Mouse (Mus musculus): ENCODE results near the gene Fsip1. TPM values are rescaled to one million over a fixed set of nuclear protein-coding genes. Genes with fewer than 3 reads are reported as not detected.

The Fsip1 gene
- polyA plus RNA-seq, 1 experiment, result 29.8 TPM

GRCm38 (mm10) chr2:118228486-118229079, 28.2 kb downstream of the Fsip1 start:
- Histone ChIP-seq H3K4me1 (ENCODE audit: control insufficient read depth, insufficient read depth, low read length) (no peaks in the 10 kb centered on the region), H3K4me3 (ENCODE audit: control insufficient read depth, low read depth, low read length) (no peak overlapping the region), H3K36me3 (ENCODE audit: control insufficient read depth, insufficient read depth, low read length) (no peaks in the 10 kb centered on the region), H3K27ac (ENCODE audit: control insufficient read depth, insufficient read depth, low read depth, low read length) (no peak overlapping the region), H3K27me3 (ENCODE audit: control insufficient read depth, insufficient read depth, low read length) (no peaks in the 10 kb centered on the region)
- TF ChIP-seq CTCF (IDR thresholded peaks at IDR 0.05; ENCODE audit: control insufficient read depth, insufficient read depth, insufficient replicate concordance, low read depth, low read length) (no peak), POLR2A (IDR thresholded peaks at IDR 0.05; ENCODE audit: control insufficient read depth, low read depth, low read length) (no peak)

- TF ChIP-seq POLR2A (IDR thresholded peaks at IDR 0.05; ENCODE audit: control insufficient read depth, low read depth, low read length), result no peak
- no peak for TF ChIP-seq CTCF (IDR thresholded peaks at IDR 0.05; ENCODE audit: control insufficient read depth, insufficient read depth, insufficient replicate concordance, low read depth, low read length)
- no peaks in the 10 kb centered on the region for H3K36me3 ChIP-seq (ENCODE audit: control insufficient read depth, insufficient read depth, low read length)
- H3K4me3 ChIP-seq (ENCODE audit: control insufficient read depth, low read depth, low read length), result no peak overlapping the region
- H3K27ac ChIP-seq (ENCODE audit: control insufficient read depth, insufficient read depth, low read depth, low read length), result no peak overlapping the region
- H3K27me3 ChIP-seq (ENCODE audit: control insufficient read depth, insufficient read depth, low read length), result no peaks in the 10 kb centered on the region
- H3K4me1 ChIP-seq (ENCODE audit: control insufficient read depth, insufficient read depth, low read length), result no peaks in the 10 kb centered on the region
These were observed 31.3 kb downstream of the Fsip1 start for GRCm38 (mm10) chr2:118225316-118226041.

GRCm38 (mm10) chr2:118217993-118218595, 38.7 kb downstream of the Fsip1 start:
- no peak overlapping the region for H3K4me3 ChIP-seq (ENCODE audit: control insufficient read depth, low read depth, low read length)
- no peaks in the 10 kb centered on the region for H3K4me1 ChIP-seq (ENCODE audit: control insufficient read depth, insufficient read depth, low read length)
- TF ChIP-seq CTCF (IDR thresholded peaks at IDR 0.05; ENCODE audit: control insufficient read depth, insufficient read depth, insufficient replicate concordance, low read depth, low read length) (no peak), POLR2A (IDR thresholded peaks at IDR 0.05; ENCODE audit: control insufficient read depth, low read depth, low read length) (no peak)
- no peak overlapping the region for H3K27ac ChIP-seq (ENCODE audit: control insufficient read depth, insufficient read depth, low read depth, low read length)
- H3K36me3 ChIP-seq (ENCODE audit: control insufficient read depth, insufficient read depth, low read length), result no peaks in the 10 kb centered on the region
- H3K27me3 ChIP-seq (ENCODE audit: control insufficient read depth, insufficient read depth, low read length), result no peaks in the 10 kb centered on the region

DNA sequence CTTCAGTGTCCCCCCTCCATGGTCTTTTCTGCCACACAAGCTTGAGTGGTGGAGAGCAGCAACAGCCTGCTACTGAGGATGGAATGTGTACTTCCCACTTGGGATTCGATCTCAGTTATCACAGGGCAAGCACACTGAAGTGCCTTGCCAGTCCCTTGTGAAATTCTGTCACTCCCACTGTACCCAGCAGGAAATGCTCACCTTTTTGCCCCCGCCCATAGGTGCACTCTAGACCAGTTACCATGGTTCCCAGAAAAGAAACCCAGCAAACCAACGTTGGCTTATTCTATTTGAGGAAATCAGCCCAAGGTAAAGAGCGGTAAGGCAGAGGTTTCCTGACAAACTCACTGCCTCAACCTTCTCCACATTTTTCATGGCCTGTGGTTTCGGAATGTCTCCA, 47.1 kb downstream of the Fsip1 start:
- Histone ChIP-seq H3K36me3 (ENCODE audit: control insufficient read depth, insufficient read depth, low read length) (no peaks in the 10 kb centered on the region), H3K27me3 (ENCODE audit: control insufficient read depth, insufficient read depth, low read length) (no peaks in the 10 kb centered on the region), H3K4me3 (ENCODE audit: control insufficient read depth, low read depth, low read length) (no peak overlapping the region), H3K4me1 (ENCODE audit: control insufficient read depth, insufficient read depth, low read length) (no peaks in the 10 kb centered on the region), H3K27ac (ENCODE audit: control insufficient read depth, insufficient read depth, low read depth, low read length) (no peak overlapping the region)
- TF ChIP-seq POLR2A (IDR thresholded peaks at IDR 0.05; ENCODE audit: control insufficient read depth, low read depth, low read length) (no peak), CTCF (IDR thresholded peaks at IDR 0.05; ENCODE audit: control insufficient read depth, insufficient read depth, insufficient replicate concordance, low read depth, low read length) (no peak)

GRCm38 (mm10) chr2:118208651-118209050, 48.1 kb downstream of the Fsip1 start:
- no peak overlapping the region for H3K4me3 ChIP-seq (ENCODE audit: control insufficient read depth, low read depth, low read length)
- H3K27me3 ChIP-seq (ENCODE audit: control insufficient read depth, insufficient read depth, low read length), result no peaks in the 10 kb centered on the region
- H3K4me1 ChIP-seq (ENCODE audit: control insufficient read depth, insufficient read depth, low read length), result no peaks in the 10 kb centered on the region
- TF ChIP-seq POLR2A (IDR thresholded peaks at IDR 0.05; ENCODE audit: control insufficient read depth, low read depth, low read length) (no peak), CTCF (IDR thresholded peaks at IDR 0.05; ENCODE audit: control insufficient read depth, insufficient read depth, insufficient replicate concordance, low read depth, low read length) (no peak)
- H3K27ac ChIP-seq (ENCODE audit: control insufficient read depth, insufficient read depth, low read depth, low read length), result no peak overlapping the region
- H3K36me3 ChIP-seq (ENCODE audit: control insufficient read depth, insufficient read depth, low read length), result no peaks in the 10 kb centered on the region

GRCm38 (mm10) chr2:118205991-118206585, 50.7 kb downstream of the Fsip1 start:
- H3K27ac ChIP-seq (ENCODE audit: control insufficient read depth, insufficient read depth, low read depth, low read length), result no peak overlapping the region
- no peaks in the 10 kb centered on the region for H3K27me3 ChIP-seq (ENCODE audit: control insufficient read depth, insufficient read depth, low read length)
- no peak overlapping the region for H3K4me3 ChIP-seq (ENCODE audit: control insufficient read depth, low read depth, low read length)
- H3K36me3 ChIP-seq (ENCODE audit: control insufficient read depth, insufficient read depth, low read length), result no peaks in the 10 kb centered on the region
- no peak for TF ChIP-seq CTCF (IDR thresholded peaks at IDR 0.05; ENCODE audit: control insufficient read depth, insufficient read depth, insufficient replicate concordance, low read depth, low read length)
- TF ChIP-seq POLR2A (IDR thresholded peaks at IDR 0.05; ENCODE audit: control insufficient read depth, low read depth, low read length), result no peak
- H3K4me1 ChIP-seq (ENCODE audit: control insufficient read depth, insufficient read depth, low read length), result no peaks in the 10 kb centered on the region

GRCm38 (mm10) chr2:118204646-118205045, 52.1 kb downstream of the Fsip1 start:
- H3K4me1 ChIP-seq (ENCODE audit: control insufficient read depth, insufficient read depth, low read length), result peaks cover 2% of the 10 kb centered on the region; the same call in 1 of the 2 replicates

More at GRCm38 (mm10) chr2:118204646-118205045, 52.1 kb downstream of the Fsip1 start:
- TF ChIP-seq CTCF (IDR thresholded peaks at IDR 0.05; ENCODE audit: control insufficient read depth, insufficient read depth, insufficient replicate concordance, low read depth, low read length) (no peak), POLR2A (IDR thresholded peaks at IDR 0.05; ENCODE audit: control insufficient read depth, low read depth, low read length) (no peak)
- Histone ChIP-seq H3K36me3 (ENCODE audit: control insufficient read depth, insufficient read depth, low read length) (no peaks in the 10 kb centered on the region), H3K4me3 (ENCODE audit: control insufficient read depth, low read depth, low read length) (no peak overlapping the region), H3K27ac (ENCODE audit: control insufficient read depth, insufficient read depth, low read depth, low read length) (no peak overlapping the region), H3K27me3 (ENCODE audit: control insufficient read depth, insufficient read depth, low read length) (no peaks in the 10 kb centered on the region)

Data from testis, adult 2 months (tissue).